Mouse (Mus musculus): Measurements from ENCODE around the gene Trcg1. TPM values are rescaled to one million over a fixed set of nuclear protein-coding genes. Genes with fewer than 3 reads are reported as not detected.

The Trcg1 gene
- polyA plus RNA-seq, 1 experiment from 2014 or later, result not detected

DNA sequence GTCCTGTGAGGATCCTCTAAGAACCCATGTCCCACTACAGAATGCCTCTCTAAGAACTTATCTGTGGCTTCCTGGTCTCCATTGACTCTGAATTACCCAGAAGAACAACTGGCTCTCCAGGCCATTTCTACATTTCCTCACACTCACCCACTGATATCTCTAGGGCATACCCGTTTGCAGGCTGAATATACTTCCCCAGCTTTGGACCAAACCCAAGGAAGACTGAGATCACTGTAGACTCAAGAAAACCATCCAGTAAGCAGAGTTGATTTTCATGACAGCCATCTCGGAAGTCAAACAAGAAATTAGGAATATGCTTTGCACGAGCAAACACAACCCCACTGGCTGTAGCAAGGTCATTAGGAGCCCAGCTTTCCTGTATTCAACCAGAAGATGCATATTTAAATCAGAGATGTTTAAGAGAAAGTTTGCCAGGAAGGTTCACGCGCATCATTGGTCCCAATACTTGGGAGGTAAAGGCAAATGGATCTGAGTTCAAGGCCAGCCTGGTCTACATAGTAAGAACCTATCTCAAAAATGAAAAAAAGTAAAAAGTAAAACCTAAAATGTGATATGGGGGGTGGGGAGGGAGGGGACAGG, 3.9 kb upstream of the Trcg1 start:
- H3K4me2 ChIP-seq, result no peak overlapping the region
- no peaks in the 10 kb centered on the region for H3K9me3 ChIP-seq (ENCODE audit: low read depth, low read length)
- no peaks in the 10 kb centered on the region for H3K36me3 ChIP-seq (ENCODE audit: insufficient read depth)
- H3K4me1 ChIP-seq (ENCODE audit: insufficient read depth), result peaks cover 6% of the 10 kb centered on the region
- H3K27me3 ChIP-seq (ENCODE audit: insufficient read depth, low read length), result no peaks in the 10 kb centered on the region
- H3K27ac ChIP-seq (ENCODE audit: low read depth), result no peak overlapping the region
- H3K9ac ChIP-seq, result no peak overlapping the region
- TF ChIP-seq CTCF (IDR thresholded peaks at IDR 0.05; ENCODE audit: low read depth), result no peak
- DNase-seq, result no peak
- no peak for ATAC-seq (ENCODE audit: insufficient read depth)
- no peak overlapping the region for H3K4me3 ChIP-seq (ENCODE audit: low read depth, low read length)
- 83% methylated on average over 5 of the region's 5 CpGs for WGBS

DNA sequence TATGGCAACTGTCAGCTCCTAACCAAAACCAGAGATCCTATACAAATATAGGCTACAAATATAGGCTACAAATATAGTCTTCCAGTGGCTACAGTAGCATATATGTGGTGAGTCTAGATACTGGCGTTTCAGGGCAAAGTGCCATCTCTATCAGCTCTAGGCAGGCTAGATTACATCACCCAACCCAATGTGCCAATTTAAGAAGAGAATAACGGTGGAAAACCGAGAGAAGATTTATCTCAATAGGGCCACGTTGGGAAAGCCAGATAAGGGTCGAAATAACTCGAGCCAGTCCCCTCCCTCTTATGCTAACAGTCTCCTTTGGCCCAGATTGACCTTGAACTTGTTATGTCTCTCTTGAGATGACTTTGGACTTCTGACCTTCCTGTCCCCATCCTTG, 3.2 kb upstream of the Trcg1 start:
- no peaks in the 10 kb centered on the region for H3K36me3 ChIP-seq (ENCODE audit: insufficient read depth)
- no peaks in the 10 kb centered on the region for H3K27me3 ChIP-seq (ENCODE audit: insufficient read depth, low read length)
- no peak overlapping the region for H3K27ac ChIP-seq (ENCODE audit: low read depth)
- no peak overlapping the region for H3K9ac ChIP-seq
- H3K4me1 ChIP-seq (ENCODE audit: insufficient read depth), result peaks cover 6% of the 10 kb centered on the region
- no peak for TF ChIP-seq CTCF (IDR thresholded peaks at IDR 0.05; ENCODE audit: low read depth)
- DNase-seq (no peak), ATAC-seq (ENCODE audit: insufficient read depth) (no peak)
- no peaks in the 10 kb centered on the region for H3K9me3 ChIP-seq (ENCODE audit: low read depth, low read length)
- no peak overlapping the region for H3K4me2 ChIP-seq
- no peak overlapping the region for H3K4me3 ChIP-seq (ENCODE audit: low read depth, low read length)
- 63% methylated on average over 6 of the region's 6 CpGs for WGBS

DNA sequence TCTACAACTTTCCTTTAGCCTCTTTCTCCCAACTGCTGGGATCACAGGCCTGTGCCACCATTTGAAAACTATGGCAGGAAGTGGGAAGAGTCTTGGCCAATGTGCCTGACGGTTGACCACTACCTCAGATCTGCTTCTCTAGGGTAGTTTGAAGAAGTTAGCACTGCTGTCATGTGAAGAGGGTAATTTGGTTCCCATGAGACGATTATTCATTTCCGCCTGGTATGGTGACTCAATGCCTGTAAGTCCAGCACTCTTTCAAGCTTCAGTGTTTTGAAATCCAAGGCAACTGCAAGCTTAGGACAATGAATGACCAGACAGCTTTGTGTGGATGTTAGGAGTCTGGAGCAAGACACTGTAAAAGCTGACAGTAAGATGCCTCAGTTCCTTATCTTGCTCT, 2.6 kb upstream of the Trcg1 start:
- H3K27me3 ChIP-seq (ENCODE audit: insufficient read depth, low read length), result no peaks in the 10 kb centered on the region
- H3K9ac ChIP-seq, result no peak overlapping the region
- no peak for DNase-seq
- no peak for ATAC-seq (ENCODE audit: insufficient read depth)
- no peaks in the 10 kb centered on the region for H3K9me3 ChIP-seq (ENCODE audit: low read depth, low read length)
- no peak for TF ChIP-seq CTCF (IDR thresholded peaks at IDR 0.05; ENCODE audit: low read depth)
- no peak overlapping the region for H3K27ac ChIP-seq (ENCODE audit: low read depth)
- WGBS, result 93% methylated on average over 3 of the region's 3 CpGs
- no peak overlapping the region for H3K4me2 ChIP-seq
- H3K4me3 ChIP-seq (ENCODE audit: low read depth, low read length), result no peak overlapping the region
- peaks cover 6% of the 10 kb centered on the region for H3K4me1 ChIP-seq (ENCODE audit: insufficient read depth)
- no peaks in the 10 kb centered on the region for H3K36me3 ChIP-seq (ENCODE audit: insufficient read depth)

DNA sequence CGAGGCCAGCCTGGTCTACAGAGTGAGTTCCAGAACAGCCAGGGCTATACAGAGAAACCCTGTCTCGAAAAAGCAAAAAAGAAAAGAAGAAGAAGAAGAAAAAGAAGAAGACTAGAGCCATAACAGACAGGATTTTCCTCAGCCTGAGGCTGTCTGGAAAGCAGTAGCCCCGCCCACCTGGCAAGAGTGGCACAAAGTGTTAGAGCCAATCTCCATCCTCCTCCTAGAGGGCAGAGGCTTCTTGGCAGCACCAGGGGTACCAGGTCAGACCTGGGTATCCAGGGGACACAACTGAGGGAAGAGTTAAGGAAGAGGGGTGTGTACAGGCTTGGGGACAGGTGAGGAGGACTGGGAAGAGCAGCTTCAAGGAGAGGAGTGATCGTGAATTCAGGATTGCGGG, 1.3 kb downstream of the Trcg1 start:
- ATAC-seq (ENCODE audit: insufficient read depth), result no peak
- H3K4me3 ChIP-seq (ENCODE audit: low read depth, low read length), result no peak overlapping the region

DNA sequence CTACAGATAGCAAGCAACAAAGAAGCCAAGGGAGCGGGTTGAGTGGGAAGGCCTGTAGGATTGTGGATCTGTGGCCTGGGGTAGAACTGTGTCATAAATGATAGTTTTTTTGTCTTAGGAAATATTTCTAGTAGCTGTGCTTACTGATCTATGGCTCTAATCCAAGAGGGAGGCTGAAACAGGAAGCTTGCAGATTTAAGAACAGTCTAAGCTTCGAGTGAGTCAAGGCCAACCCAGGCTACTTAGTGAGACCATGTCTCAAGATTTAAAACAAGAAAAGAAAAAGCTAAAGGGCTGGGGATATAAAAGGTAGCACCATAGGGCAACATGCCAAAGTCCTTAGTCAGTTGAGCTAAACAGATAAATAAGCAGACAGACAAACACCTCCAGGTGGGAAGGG, 1.9 kb downstream of the Trcg1 start:
- no peak for TF ChIP-seq CTCF (IDR thresholded peaks at IDR 0.05; ENCODE audit: low read depth)
- H3K36me3 ChIP-seq (ENCODE audit: insufficient read depth), result no peaks in the 10 kb centered on the region
- H3K4me2 ChIP-seq, result no peak overlapping the region
- H3K4me1 ChIP-seq (ENCODE audit: insufficient read depth), result no peaks in the 10 kb centered on the region
- 90% methylated on average over 2 of the region's 2 CpGs for WGBS
- no peak overlapping the region for H3K4me3 ChIP-seq (ENCODE audit: low read depth, low read length)
- no peaks in the 10 kb centered on the region for H3K9me3 ChIP-seq (ENCODE audit: low read depth, low read length)
- no peak overlapping the region for H3K9ac ChIP-seq
- H3K27ac ChIP-seq (ENCODE audit: low read depth), result no peak overlapping the region
- DNase-seq, result no peak
- H3K27me3 ChIP-seq (ENCODE audit: insufficient read depth, low read length), result no peaks in the 10 kb centered on the region
- ATAC-seq (ENCODE audit: insufficient read depth), result no peak

More for the DNA sequence above, 1.3 kb downstream of the Trcg1 start:
- 79% methylated on average over 5 of the region's 5 CpGs for WGBS
- H3K27ac ChIP-seq (ENCODE audit: low read depth), result no peak overlapping the region
- no peaks in the 10 kb centered on the region for H3K27me3 ChIP-seq (ENCODE audit: insufficient read depth, low read length)
- TF ChIP-seq CTCF (IDR thresholded peaks at IDR 0.05; ENCODE audit: low read depth), result no peak
- H3K9ac ChIP-seq, result no peak overlapping the region
- no peaks in the 10 kb centered on the region for H3K9me3 ChIP-seq (ENCODE audit: low read depth, low read length)
- H3K4me1 ChIP-seq (ENCODE audit: insufficient read depth), result no peaks in the 10 kb centered on the region
- DNase-seq, result no peak
- H3K4me2 ChIP-seq, result no peak overlapping the region
- no peaks in the 10 kb centered on the region for H3K36me3 ChIP-seq (ENCODE audit: insufficient read depth)

DNA sequence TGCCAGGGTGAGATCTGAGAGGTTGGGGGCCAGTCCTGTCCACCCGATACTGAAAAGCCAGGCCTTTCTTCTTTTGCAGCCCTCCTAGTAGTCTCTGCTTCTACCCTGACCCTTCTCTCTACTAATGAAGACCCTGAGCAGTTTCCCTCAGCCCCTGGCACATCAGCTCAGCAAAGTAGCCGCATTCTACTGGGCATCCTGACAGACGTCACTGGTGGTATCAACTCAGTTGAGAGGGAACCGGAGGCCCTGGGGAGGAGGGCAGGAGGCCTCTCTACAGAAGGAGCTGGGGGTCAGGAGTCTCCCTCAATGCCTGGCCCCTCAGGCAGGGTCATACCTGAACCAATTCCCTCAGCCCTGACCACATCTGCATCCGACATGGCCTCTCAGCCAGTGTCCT, 4.8 kb downstream of the Trcg1 start:
- H3K27me3 ChIP-seq (ENCODE audit: insufficient read depth, low read length), result no peaks in the 10 kb centered on the region
- H3K4me2 ChIP-seq, result no peak overlapping the region
- H3K9ac ChIP-seq, result no peak overlapping the region
- no peak for ATAC-seq (ENCODE audit: insufficient read depth)
- no peak for TF ChIP-seq CTCF (IDR thresholded peaks at IDR 0.05; ENCODE audit: low read depth)
- H3K27ac ChIP-seq (ENCODE audit: low read depth), result no peak overlapping the region
- WGBS, result 78% methylated on average over 5 of the region's 5 CpGs
- no peak overlapping the region for H3K4me3 ChIP-seq (ENCODE audit: low read depth, low read length)
- no peaks in the 10 kb centered on the region for H3K4me1 ChIP-seq (ENCODE audit: insufficient read depth)
- no peaks in the 10 kb centered on the region for H3K36me3 ChIP-seq (ENCODE audit: insufficient read depth)
- H3K9me3 ChIP-seq (ENCODE audit: low read depth, low read length), result no peaks in the 10 kb centered on the region
- DNase-seq, result no peak

DNA sequence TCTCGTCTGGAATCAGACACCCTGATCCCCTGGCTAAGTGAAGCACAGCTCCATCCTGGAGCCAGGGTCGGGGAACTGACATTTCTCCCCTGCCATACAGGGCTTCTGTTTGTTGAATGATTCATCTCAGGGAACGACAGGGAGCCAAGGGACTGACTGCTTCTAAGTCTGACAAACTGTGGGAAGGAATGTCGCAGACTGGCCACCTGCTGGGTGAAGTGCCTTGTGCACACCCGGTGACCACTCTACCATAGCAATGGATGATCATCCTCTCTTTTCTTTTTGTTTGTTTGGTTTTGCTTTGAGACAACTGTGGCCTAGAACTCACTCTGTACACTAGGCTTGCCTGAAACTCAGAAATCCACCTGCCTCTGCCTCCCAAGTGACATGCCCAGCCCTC, 6.6 kb downstream of the Trcg1 start:
- Histone ChIP-seq H3K9ac (no peak overlapping the region), H3K4me3 (ENCODE audit: low read depth, low read length) (no peak overlapping the region), H3K4me2 (no peak overlapping the region), H3K27ac (ENCODE audit: low read depth) (no peak overlapping the region), H3K9me3 (ENCODE audit: low read depth, low read length) (no peaks in the 10 kb centered on the region), H3K27me3 (ENCODE audit: insufficient read depth, low read length) (no peaks in the 10 kb centered on the region), H3K36me3 (ENCODE audit: insufficient read depth) (no peaks in the 10 kb centered on the region), H3K4me1 (ENCODE audit: insufficient read depth) (no peaks in the 10 kb centered on the region; the same call in 1 of the 2 replicates)
- ATAC-seq (ENCODE audit: insufficient read depth) (no peak), DNase-seq (no peak)
- TF ChIP-seq CTCF (IDR thresholded peaks at IDR 0.05; ENCODE audit: low read depth), result no peak
- 26% methylated on average over 5 of the region's 5 CpGs for WGBS

Measured in lung, embryonic 14.5 days (tissue).